Mouse (Mus musculus): ENCODE results near the gene Chac2. TPM values are rescaled to one million over a fixed set of nuclear protein-coding genes. Genes with fewer than 3 reads are reported as not detected.
"Not testable (repeated sequence)": the region's sequence is repeated elsewhere in the genome, so short reads cannot be mapped to it uniquely, and the experiment has no call there.

Chac2 gene
- 10 to 100 TPM; 12.4 to 14.1 (median 13.3) TPM for total RNA-seq (2022)

GRCm38 (mm10) chr11:30985877-30986624 is at the start of gene Chac2:
Chac2 (minus strand) TSS chr11:30986350.
- peak; percentile 72 to 83 for DNase-seq (ENCODE audit: low spot score in 2 of 2)

GRCm38 (mm10) chr11:31034958-31035357 is 48.8 kb upstream of the Chac2 start:
- DNase-seq (ENCODE audit: low spot score in 2 of 2): no peak

- not testable (repeated sequence) for DNase-seq (ENCODE audit: low spot score in 2 of 2)
Observed at GRCm38 (mm10) chr11:31017466-31017865, 31.3 kb upstream of the Chac2 start.

GRCm38 (mm10) chr11:31009668-31010067 is 23.5 kb upstream of the Chac2 start:
- DNase-seq (ENCODE audit: low spot score in 2 of 2): not testable (repeated sequence)

GRCm38 (mm10) chr11:31001169-31001908 is 15.2 kb upstream of the Chac2 start:
- no peak for DNase-seq (ENCODE audit: low spot score in 2 of 2)

GRCm38 (mm10) chr11:31000028-31000427 is 13.9 kb upstream of the Chac2 start:
- no peak for DNase-seq (ENCODE audit: low spot score in 2 of 2)

- DNase-seq (ENCODE audit: low spot score in 2 of 2): no peak
Observed at GRCm38 (mm10) chr11:30998704-30999103, 12.6 kb upstream of the Chac2 start.

- DNase-seq (ENCODE audit: low spot score in 2 of 2): no peak
Observed at GRCm38 (mm10) chr11:30998199-30998598, 12.0 kb upstream of the Chac2 start.

GRCm38 (mm10) chr11:30996670-30997069 is 10.5 kb upstream of the Chac2 start:
- no peak for DNase-seq (ENCODE audit: low spot score in 2 of 2)

- DNase-seq (ENCODE audit: low spot score in 2 of 2): no peak
Observed at GRCm38 (mm10) chr11:30986625-30987017, 471 bp upstream of the Chac2 start.

- no peak for DNase-seq (ENCODE audit: low spot score in 2 of 2)
Observed at GRCm38 (mm10) chr11:30985237-30985636, 913 bp downstream of the Chac2 start.

- DNase-seq (ENCODE audit: low spot score in 2 of 2): peak; percentile 77 to 86
Observed at GRCm38 (mm10) chr11:30954279-30954725, 31.8 kb downstream of the Chac2 start, which contains the start of gene Erlec1. Erlec1 (minus strand) TSS chr11:30954335.

- peak; percentile 32 to 37 for DNase-seq (ENCODE audit: low spot score in 2 of 2)
Observed at GRCm38 (mm10) chr11:30953469-30954154, 32.5 kb downstream of the Chac2 start.

- no peak for DNase-seq (ENCODE audit: low spot score in 2 of 2)
Observed at GRCm38 (mm10) chr11:30952829-30953228, 33.3 kb downstream of the Chac2 start.

GRCm38 (mm10) chr11:30943522-30943921 is 42.6 kb downstream of the Chac2 start:
- no peak for DNase-seq (ENCODE audit: low spot score in 2 of 2)

- DNase-seq (ENCODE audit: low spot score in 2 of 2): no peak
Observed at GRCm38 (mm10) chr11:30928498-30928897, 57.7 kb downstream of the Chac2 start.

GRCm38 (mm10) chr11:30928079-30928478 is 58.1 kb downstream of the Chac2 start:
- DNase-seq (ENCODE audit: low spot score in 2 of 2): no peak

Other genes with a start within 250 kb of the Chac2 start
- 10 to 100 TPM; 43.8 to 53.8 (median 47.3) TPM for gene Psme4, start 214.6 kb downstream of the Chac2 start, total RNA-seq (2022)
- 10 to 100 TPM; 10.4 to 13.3 (median 12.4) TPM for gene Gpr75, start 101.0 kb downstream of the Chac2 start, total RNA-seq (2022)
- 10 to 100 TPM; 19.0 to 21.9 (median 19.8) TPM for gene Asb3, start 100.9 kb downstream of the Chac2 start, total RNA-seq (2022)
- gene Erlec1, start 32.0 kb downstream of the Chac2 start, total RNA-seq (2022): 10 to 100 TPM; 65.0 to 78.3 (median 68.4) TPM
- gene Gm17332, start 196.1 kb upstream of the Chac2 start, total RNA-seq (2022): not detected

Data from left cerebral cortex, adult 8-10 months (tissue).